Mouse (Mus musculus): ENCODE results near the gene Il17rd.

Il17rd gene

GRCm38 (mm10) chr14:27094247-27094646 lies 55.5 kb downstream of the Il17rd start:
- in situ Hi-C loops (cut with MboI), result no loop called here

- in situ Hi-C loops (cut with MboI), result no loop called here
These were observed 57.4 kb downstream of the Il17rd start for GRCm38 (mm10) chr14:27096133-27096532.

GRCm38 (mm10) chr14:27096779-27097178 lies 58.0 kb downstream of the Il17rd start:
- in situ Hi-C loops (cut with MboI), result no loop called here

GRCm38 (mm10) chr14:27101735-27102134 lies 63.0 kb downstream of the Il17rd start:
- in situ Hi-C loops (cut with MboI), result no loop called here

- in situ Hi-C loops (cut with MboI), result no loop called here
These were observed 64.0 kb downstream of the Il17rd start for GRCm38 (mm10) chr14:27102720-27103119.

- in situ Hi-C loops (cut with MboI), result no loop called here
These were observed 67.2 kb downstream of the Il17rd start for GRCm38 (mm10) chr14:27105731-27106457.

- in situ Hi-C loops (cut with MboI), result no loop called here
These were observed 70.2 kb downstream of the Il17rd start for GRCm38 (mm10) chr14:27108748-27109504.

GRCm38 (mm10) chr14:27114362-27115274 lies 75.9 kb downstream of the Il17rd start, which contains the start of gene Arhgef3:
Arhgef3 (plus strand) TSS chr14:27114899.
- in situ Hi-C loops (cut with MboI), result no loop called here

- in situ Hi-C loops (cut with MboI), result no loop called here
These were observed 76.5 kb downstream of the Il17rd start for GRCm38 (mm10) chr14:27115275-27115660.

GRCm38 (mm10) chr14:27115991-27116390 lies 77.2 kb downstream of the Il17rd start:
- in situ Hi-C loops (cut with MboI), result no loop called here

GRCm38 (mm10) chr14:27116577-27117165 lies 77.9 kb downstream of the Il17rd start:
- in situ Hi-C loops (cut with MboI), result no loop called here

GRCm38 (mm10) chr14:27118546-27118945 lies 79.8 kb downstream of the Il17rd start:
- in situ Hi-C loops (cut with MboI), result no loop called here

- in situ Hi-C loops (cut with MboI), result no loop called here
These were observed 83.9 kb downstream of the Il17rd start for GRCm38 (mm10) chr14:27122646-27123045.

GRCm38 (mm10) chr14:27123543-27123942 lies 84.8 kb downstream of the Il17rd start:
- in situ Hi-C loops (cut with MboI), result no loop called here

GRCm38 (mm10) chr14:27130031-27130430 lies 91.3 kb downstream of the Il17rd start:
- in situ Hi-C loops (cut with MboI), result no loop called here

GRCm38 (mm10) chr14:27130676-27131075 lies 91.9 kb downstream of the Il17rd start:
- in situ Hi-C loops (cut with MboI), result no loop called here

- in situ Hi-C loops (cut with MboI), result no loop called here
These were observed 92.8 kb downstream of the Il17rd start for GRCm38 (mm10) chr14:27131521-27131920.

- in situ Hi-C loops (cut with MboI), result no loop called here
These were observed 100.2 kb downstream of the Il17rd start for GRCm38 (mm10) chr14:27138891-27139290.

GRCm38 (mm10) chr14:27139968-27140367 lies 101.2 kb downstream of the Il17rd start:
- in situ Hi-C loops (cut with MboI), result no loop called here

- in situ Hi-C loops (cut with MboI), result no loop called here
These were observed 102.7 kb downstream of the Il17rd start for GRCm38 (mm10) chr14:27141486-27141885.

- in situ Hi-C loops (cut with MboI), result no loop called here
These were observed 103.9 kb downstream of the Il17rd start for GRCm38 (mm10) chr14:27142680-27143079.
